Mouse (Mus musculus) embryonic fibroblast, embryonic 13.5 days (primary cell): ENCODE measurements around the gene Olfr802.

ENCODE experiments used
- CTCF ChIP-seq: IDR thresholded peaks from 2 replicates; pipeline ENCODE4 v1.5.1; 2011; ENCODE audit warnings: mild to moderate bottlenecking, control low read depth, low read length, moderate library complexity, borderline replicate concordance; ENCODE audit not compliant: insufficient read depth
- POLR2A ChIP-seq: IDR thresholded peaks from 2 replicates; pipeline ENCODE4 v1.6.1; 2011; ENCODE audit warnings: low read depth, mild to moderate bottlenecking, control low read depth, low read length, moderate library complexity

GRCm38 (mm10) chr10:129694186-129694585 is 6.2 kb upstream of the Olfr802 start, which contains the start of gene Olfr803:
- TF ChIP-seq CTCF (no peak), POLR2A (no peak)
